Mouse (Mus musculus): ENCODE measurements around the gene Hc. TPM values are rescaled to one million over a fixed set of nuclear protein-coding genes. Genes with fewer than 3 reads are reported as not detected.

Gene Hc
- polyA plus RNA-seq, 1 experiment from 2014 or later, result 0.32 TPM

GRCm38 (mm10) chr2:34943556-34944120, 117.6 kb downstream of the Hc start:
- no peaks in the 10 kb centered on the region for H3K9me3 ChIP-seq
- no peak for ATAC-seq (ENCODE audit: insufficient number of reproducible peaks, low FRiP score, low TSS enrichment, low read depth)
- no peaks in the 10 kb centered on the region for H3K36me3 ChIP-seq
- peaks cover 37% of the 10 kb centered on the region for H3K4me1 ChIP-seq
- H3K4me2 ChIP-seq, result no peak overlapping the region
- H3K4me3 ChIP-seq, result no peak overlapping the region
- H3K9ac ChIP-seq, result no peak overlapping the region
- H3K27ac ChIP-seq, result no peak overlapping the region
- WGBS, result 82% methylated on average over 13 of the region's 13 CpGs
- H3K27me3 ChIP-seq, result peaks cover 18% of the 10 kb centered on the region; the same call in 1 of the 2 replicates

- H3K36me3 ChIP-seq, result no peaks in the 10 kb centered on the region
- no peak for ATAC-seq (ENCODE audit: insufficient number of reproducible peaks, low FRiP score, low TSS enrichment, low read depth)
- 30% methylated on average over 11 of the region's 11 CpGs for WGBS
- peaks cover 18% of the 10 kb centered on the region; the same call in 1 of the 2 replicates for H3K27me3 ChIP-seq
- no peak overlapping the region for H3K27ac ChIP-seq
- H3K9me3 ChIP-seq, result no peaks in the 10 kb centered on the region
- H3K4me2 ChIP-seq, result no peak overlapping the region
- peaks cover 52% of the 10 kb centered on the region for H3K4me1 ChIP-seq
- no peak overlapping the region for H3K4me3 ChIP-seq
- H3K9ac ChIP-seq, result no peak overlapping the region
Measured at GRCm38 (mm10) chr2:34941061-34941675, 120.1 kb downstream of the Hc start.

GRCm38 (mm10) chr2:34940246-34940645, 121.0 kb downstream of the Hc start:
- Histone ChIP-seq H3K36me3 (no peaks in the 10 kb centered on the region), H3K4me2 (no peak overlapping the region), H3K27me3 (peaks cover 18% of the 10 kb centered on the region; the same call in 1 of the 2 replicates), H3K9ac (no peak overlapping the region), H3K9me3 (no peaks in the 10 kb centered on the region), H3K4me1 (peaks cover 52% of the 10 kb centered on the region), H3K4me3 (no peak overlapping the region), H3K27ac (no peak overlapping the region; the same call in 1 of the 2 replicates)
- WGBS, result 60% methylated on average over 5 of the region's 5 CpGs
- no peak for ATAC-seq (ENCODE audit: insufficient number of reproducible peaks, low FRiP score, low TSS enrichment, low read depth)

GRCm38 (mm10) chr2:34938269-34939208, 122.7 kb downstream of the Hc start:
- ATAC-seq (ENCODE audit: insufficient number of reproducible peaks, low FRiP score, low TSS enrichment, low read depth), result peak; percentile 84
- Histone ChIP-seq H3K27me3 (peaks cover 17% of the 10 kb centered on the region; the same call in 1 of the 2 replicates), H3K4me2 (0 out of 2 replicates have a peak overlapping the region, but pooled peaks have one; percentile 15), H3K9me3 (no peaks in the 10 kb centered on the region), H3K9ac (no peak overlapping the region), H3K4me1 (peaks cover 50% of the 10 kb centered on the region), H3K4me3 (no peak overlapping the region), H3K36me3 (no peaks in the 10 kb centered on the region), H3K27ac (peak overlapping the region; percentile 79)
- WGBS, result 33% methylated on average over 8 of the region's 8 CpGs

GRCm38 (mm10) chr2:34937460-34937859, 123.8 kb downstream of the Hc start:
- Histone ChIP-seq H3K4me3 (no peak overlapping the region), H3K27ac (0 out of 2 replicates have a peak overlapping the region, but pooled peaks have one; percentile 79), H3K36me3 (no peaks in the 10 kb centered on the region), H3K27me3 (peaks cover 9% of the 10 kb centered on the region; the same call in 1 of the 2 replicates), H3K4me1 (peaks cover 50% of the 10 kb centered on the region), H3K9me3 (no peaks in the 10 kb centered on the region), H3K9ac (no peak overlapping the region), H3K4me2 (no peak overlapping the region)
- WGBS, result 21% methylated on average over 5 of the region's 5 CpGs
- no peak for ATAC-seq (ENCODE audit: insufficient number of reproducible peaks, low FRiP score, low TSS enrichment, low read depth)

Other genes starting within 250 kb of the Hc start
- 82.1 and 94.4 TPM in 2 replicates for gene Fbxw2, start 235.1 kb downstream of the Hc start, polyA plus RNA-seq (2015; fragmentation: Nextera tagmentation; extraction: Ambion mirVana)
- gene Gm34653, start 228.4 kb downstream of the Hc start, polyA plus RNA-seq (2015; fragmentation: Nextera tagmentation; extraction: Ambion mirVana), result not detected in 2 replicates
- 0.18 TPM in 1 of 2 replicates, not detected in the other for gene Cutal, start 187.0 kb downstream of the Hc start, polyA plus RNA-seq (2015; fragmentation: Nextera tagmentation; extraction: Ambion mirVana)
- gene Psmd5, start 186.5 kb downstream of the Hc start, polyA plus RNA-seq (2015; fragmentation: Nextera tagmentation; extraction: Ambion mirVana), result 87.2 and 98.0 TPM in 2 replicates
- gene Phf19, start 147.4 kb downstream of the Hc start, polyA plus RNA-seq (2015; fragmentation: Nextera tagmentation; extraction: Ambion mirVana), result 7.3 TPM in 2 replicates
- gene Traf1, start 99.7 kb downstream of the Hc start, polyA plus RNA-seq (2015; fragmentation: Nextera tagmentation; extraction: Ambion mirVana), result 4.4 and 5.1 TPM in 2 replicates
- gene AI182371, start 40.1 kb upstream of the Hc start, polyA plus RNA-seq (2015; fragmentation: Nextera tagmentation; extraction: Ambion mirVana), result 0.24 and 0.68 TPM in 2 replicates
- gene Cntrl, start 48.1 kb upstream of the Hc start, polyA plus RNA-seq (2015; fragmentation: Nextera tagmentation; extraction: Ambion mirVana), result 20.1 and 20.3 TPM in 2 replicates
- gene Rab14, start 139.7 kb upstream of the Hc start, polyA plus RNA-seq (2015; fragmentation: Nextera tagmentation; extraction: Ambion mirVana), result 341 and 342 TPM in 2 replicates
- 288 and 360 TPM in 2 replicates for gene Gsn, start 194.9 kb upstream of the Hc start, polyA plus RNA-seq (2015; fragmentation: Nextera tagmentation; extraction: Ambion mirVana)

Measured in limb, embryonic 15.5 days (tissue).